Mouse (Mus musculus): ENCODE data around the gene Pde4a. TPM values are rescaled to one million over a fixed set of nuclear protein-coding genes. Genes with fewer than 3 reads are reported as not detected.
A peak's percentile ranks its signal among the peaks of the same experiment; 100 is the strongest.

The Pde4a gene
- polyA plus RNA-seq, 1 experiment from 2014 or later = 6.2 TPM

- H3K9me3 ChIP-seq (ENCODE audit: control insufficient read depth, low read length) = no peaks in the 10 kb centered on the region
- WGBS = 85% methylated on average over 12 of the region's 12 CpGs
- no peak overlapping the region for H3K9ac ChIP-seq (ENCODE audit: low read depth, low read length)
- no peaks in the 10 kb centered on the region for H3K27me3 ChIP-seq (replicated peaks; ENCODE audit: control insufficient read depth, insufficient read depth, low read length)
- peaks cover 6% of the 10 kb centered on the region; the same call in 1 of the 2 replicates for H3K4me1 ChIP-seq (ENCODE audit: control insufficient read depth, insufficient read depth, low read length)
- peaks cover 6% of the 10 kb centered on the region; the same call in 1 of the 2 replicates for H3K36me3 ChIP-seq (ENCODE audit: control insufficient read depth, insufficient read depth, low read length)
- H3K4me2 ChIP-seq (ENCODE audit: low read depth, low read length) = no peak overlapping the region
- DNase-seq (ENCODE audit: low spot score) (peak; percentile 38), ATAC-seq (ENCODE audit: low read depth) (no peak)
- no peak overlapping the region for H3K27ac ChIP-seq (replicated peaks; ENCODE audit: low read depth, low read length)
- no peak overlapping the region for H3K4me3 ChIP-seq (ENCODE audit: low read depth, low read length)
These were observed 33.3 kb upstream of the Pde4a start for GRCm38 (mm10) chr9:21132102-21132775.

- H3K27ac ChIP-seq (replicated peaks; ENCODE audit: low read depth, low read length) = no peak overlapping the region
- no peaks in the 10 kb centered on the region for H3K27me3 ChIP-seq (replicated peaks; ENCODE audit: control insufficient read depth, insufficient read depth, low read length)
- H3K9ac ChIP-seq (ENCODE audit: low read depth, low read length) = no peak overlapping the region
- no peak overlapping the region for H3K4me3 ChIP-seq (ENCODE audit: low read depth, low read length)
- H3K9me3 ChIP-seq (ENCODE audit: control insufficient read depth, low read length) = no peaks in the 10 kb centered on the region
- peaks cover 6% of the 10 kb centered on the region; the same call in 1 of the 2 replicates for H3K4me1 ChIP-seq (ENCODE audit: control insufficient read depth, insufficient read depth, low read length)
- H3K4me2 ChIP-seq (ENCODE audit: low read depth, low read length) = no peak overlapping the region
- DNase-seq (ENCODE audit: low spot score) (no peak), ATAC-seq (ENCODE audit: low read depth) (no peak)
- 72% methylated on average over 9 of the region's 9 CpGs for WGBS
- peaks cover 9% of the 10 kb centered on the region; the same call in 1 of the 2 replicates for H3K36me3 ChIP-seq (ENCODE audit: control insufficient read depth, insufficient read depth, low read length)
These were observed 32.3 kb upstream of the Pde4a start for GRCm38 (mm10) chr9:21133064-21133707.

GRCm38 (mm10) chr9:21134595-21135328, 30.8 kb upstream of the Pde4a start:
- peaks cover 6% of the 10 kb centered on the region; the same call in 1 of the 2 replicates for H3K4me1 ChIP-seq (ENCODE audit: control insufficient read depth, insufficient read depth, low read length)
- 67% methylated on average over 9 of the region's 9 CpGs for WGBS
- no peak overlapping the region for H3K4me2 ChIP-seq (ENCODE audit: low read depth, low read length)
- H3K9ac ChIP-seq (ENCODE audit: low read depth, low read length) = no peak overlapping the region
- H3K36me3 ChIP-seq (ENCODE audit: control insufficient read depth, insufficient read depth, low read length) = peaks cover 24% of the 10 kb centered on the region
- no peaks in the 10 kb centered on the region for H3K9me3 ChIP-seq (ENCODE audit: control insufficient read depth, low read length)
- no peaks in the 10 kb centered on the region for H3K27me3 ChIP-seq (replicated peaks; ENCODE audit: control insufficient read depth, insufficient read depth, low read length)
- H3K27ac ChIP-seq (replicated peaks; ENCODE audit: low read depth, low read length) = no peak overlapping the region
- DNase-seq (ENCODE audit: low spot score) = no peak
- no peak for ATAC-seq (ENCODE audit: low read depth)
- H3K4me3 ChIP-seq (ENCODE audit: low read depth, low read length) = no peak overlapping the region

- Histone ChIP-seq H3K27me3 (replicated peaks; ENCODE audit: control insufficient read depth, insufficient read depth, low read length) (no peaks in the 10 kb centered on the region), H3K27ac (replicated peaks; ENCODE audit: low read depth, low read length) (no peak overlapping the region), H3K4me3 (ENCODE audit: low read depth, low read length) (no peak overlapping the region), H3K9ac (ENCODE audit: low read depth, low read length) (no peak overlapping the region), H3K4me1 (ENCODE audit: control insufficient read depth, insufficient read depth, low read length) (peaks cover 2% of the 10 kb centered on the region; the same call in 1 of the 2 replicates), H3K36me3 (ENCODE audit: control insufficient read depth, insufficient read depth, low read length) (peaks cover 31% of the 10 kb centered on the region), H3K4me2 (ENCODE audit: low read depth, low read length) (no peak overlapping the region), H3K9me3 (ENCODE audit: control insufficient read depth, low read length) (no peaks in the 10 kb centered on the region)
- ATAC-seq (ENCODE audit: low read depth) (no peak), DNase-seq (ENCODE audit: low spot score) (no peak)
- WGBS = 77% methylated on average over 4 of the region's 4 CpGs
These were observed 30.1 kb upstream of the Pde4a start for GRCm38 (mm10) chr9:21135329-21135890.

- 43% methylated on average over 1 of the region's 1 CpGs for WGBS
- Histone ChIP-seq H3K27ac (replicated peaks; ENCODE audit: low read depth, low read length) (no peak overlapping the region), H3K4me1 (ENCODE audit: control insufficient read depth, insufficient read depth, low read length) (no peaks in the 10 kb centered on the region), H3K4me2 (ENCODE audit: low read depth, low read length) (no peak overlapping the region), H3K27me3 (replicated peaks; ENCODE audit: control insufficient read depth, insufficient read depth, low read length) (no peaks in the 10 kb centered on the region), H3K9me3 (ENCODE audit: control insufficient read depth, low read length) (no peaks in the 10 kb centered on the region), H3K36me3 (ENCODE audit: control insufficient read depth, insufficient read depth, low read length) (peaks cover 36% of the 10 kb centered on the region), H3K9ac (ENCODE audit: low read depth, low read length) (no peak overlapping the region), H3K4me3 (ENCODE audit: low read depth, low read length) (no peak overlapping the region)
- no peak for ATAC-seq (ENCODE audit: low read depth)
- DNase-seq (ENCODE audit: low spot score) = no peak
These were observed 29.6 kb upstream of the Pde4a start for GRCm38 (mm10) chr9:21135941-21136381.

GRCm38 (mm10) chr9:21136401-21136800, 29.1 kb upstream of the Pde4a start:
- Histone ChIP-seq H3K4me2 (ENCODE audit: low read depth, low read length) (no peak overlapping the region), H3K4me1 (ENCODE audit: control insufficient read depth, insufficient read depth, low read length) (no peaks in the 10 kb centered on the region), H3K27me3 (replicated peaks; ENCODE audit: control insufficient read depth, insufficient read depth, low read length) (no peaks in the 10 kb centered on the region), H3K9ac (ENCODE audit: low read depth, low read length) (no peak overlapping the region), H3K9me3 (ENCODE audit: control insufficient read depth, low read length) (no peaks in the 10 kb centered on the region), H3K27ac (replicated peaks; ENCODE audit: low read depth, low read length) (no peak overlapping the region), H3K4me3 (ENCODE audit: low read depth, low read length) (no peak overlapping the region), H3K36me3 (ENCODE audit: control insufficient read depth, insufficient read depth, low read length) (peaks cover 41% of the 10 kb centered on the region)
- no peak for ATAC-seq (ENCODE audit: low read depth)
- 81% methylated on average over 6 of the region's 6 CpGs for WGBS
- no peak for DNase-seq (ENCODE audit: low spot score)

GRCm38 (mm10) chr9:21137229-21137628, 28.3 kb upstream of the Pde4a start:
- H3K27me3 ChIP-seq (replicated peaks; ENCODE audit: control insufficient read depth, insufficient read depth, low read length) = no peaks in the 10 kb centered on the region
- H3K4me3 ChIP-seq (ENCODE audit: low read depth, low read length) = no peak overlapping the region
- no peak overlapping the region for H3K9ac ChIP-seq (ENCODE audit: low read depth, low read length)
- H3K4me1 ChIP-seq (ENCODE audit: control insufficient read depth, insufficient read depth, low read length) = no peaks in the 10 kb centered on the region
- H3K36me3 ChIP-seq (ENCODE audit: control insufficient read depth, insufficient read depth, low read length) = peaks cover 49% of the 10 kb centered on the region
- ATAC-seq (ENCODE audit: low read depth) (0 out of 2 replicates have a peak, but pooled peaks have one; percentile 7), DNase-seq (ENCODE audit: low spot score) (peak; percentile 64)
- 41% methylated on average over 3 of the region's 3 CpGs for WGBS
- H3K27ac ChIP-seq (replicated peaks; ENCODE audit: low read depth, low read length) = no peak overlapping the region
- H3K4me2 ChIP-seq (ENCODE audit: low read depth, low read length) = no peak overlapping the region
- no peaks in the 10 kb centered on the region for H3K9me3 ChIP-seq (ENCODE audit: control insufficient read depth, low read length)

GRCm38 (mm10) chr9:21138386-21138785, 27.1 kb upstream of the Pde4a start:
- WGBS = 80% methylated on average over 4 of the region's 4 CpGs
- H3K4me1 ChIP-seq (ENCODE audit: control insufficient read depth, insufficient read depth, low read length) = no peaks in the 10 kb centered on the region
- no peaks in the 10 kb centered on the region for H3K9me3 ChIP-seq (ENCODE audit: control insufficient read depth, low read length)
- DNase-seq (ENCODE audit: low spot score) (no peak), ATAC-seq (ENCODE audit: low read depth) (no peak)
- H3K4me2 ChIP-seq (ENCODE audit: low read depth, low read length) = no peak overlapping the region
- no peak overlapping the region for H3K9ac ChIP-seq (ENCODE audit: low read depth, low read length)
- H3K36me3 ChIP-seq (ENCODE audit: control insufficient read depth, insufficient read depth, low read length) = peaks cover 61% of the 10 kb centered on the region
- no peaks in the 10 kb centered on the region for H3K27me3 ChIP-seq (replicated peaks; ENCODE audit: control insufficient read depth, insufficient read depth, low read length)
- no peak overlapping the region for H3K27ac ChIP-seq (replicated peaks; ENCODE audit: low read depth, low read length)
- H3K4me3 ChIP-seq (ENCODE audit: low read depth, low read length) = no peak overlapping the region

All from embryonic facial prominence, embryonic 14.5 days (tissue).